Mouse (Mus musculus) urinary bladder, postnatal 4 days (tissue): ENCODE measurements around the gene Tppp.
"Not testable (repeated sequence)": the region's sequence is repeated elsewhere in the genome, so short reads cannot be mapped to it uniquely, and the experiment has no call there.

Experiments
- DNase-seq, 2 experiments: peaks; one replicate each; pipeline ENCODE4 v3.0.0; 2021 to 2022; ENCODE audit warnings: low spot score in 2 of 2

Tppp gene

DNA sequence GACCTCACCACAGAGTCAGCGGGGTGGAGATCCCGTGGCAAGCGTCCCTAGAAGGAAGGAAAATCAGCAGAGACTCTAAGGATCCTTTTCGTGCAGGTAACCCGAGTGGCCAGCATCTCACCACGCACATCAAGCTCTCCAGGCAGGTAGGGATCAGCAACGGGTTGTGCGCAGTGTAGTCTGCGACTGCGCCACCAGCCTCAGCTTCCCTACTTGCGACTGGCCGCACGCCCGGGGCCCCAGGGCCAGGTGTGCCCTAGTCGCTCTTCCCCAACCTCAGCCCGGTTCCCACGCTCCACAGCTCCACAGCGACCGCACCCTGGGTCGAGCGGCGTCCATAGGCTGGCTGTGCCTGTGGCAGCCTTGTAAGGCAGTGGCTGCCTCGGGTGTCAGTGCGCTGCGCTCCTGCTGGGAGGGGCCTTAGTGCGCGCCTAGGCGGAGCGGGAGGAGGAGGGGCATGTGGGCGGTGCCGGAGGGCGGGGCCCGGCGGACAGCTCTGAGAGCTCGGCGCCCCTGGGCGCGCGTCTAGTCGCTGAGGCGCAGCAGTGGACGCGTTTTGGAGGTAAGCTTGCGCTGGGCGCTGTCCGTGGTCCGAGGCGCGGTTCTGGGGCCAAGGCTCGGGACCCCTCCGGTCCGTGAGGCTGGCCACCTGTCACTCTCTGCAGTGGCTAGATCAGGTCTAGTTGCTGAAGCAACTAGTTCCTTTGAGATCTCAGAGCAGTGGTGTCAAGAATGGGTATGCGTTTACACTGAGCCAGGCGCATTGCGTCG, at the start of gene Tppp:
Tppp (plus strand) TSS at position 460 of the 771 bp plus-strand sequence.
- DNase-seq, result peak; percentile 90 to 94

DNA sequence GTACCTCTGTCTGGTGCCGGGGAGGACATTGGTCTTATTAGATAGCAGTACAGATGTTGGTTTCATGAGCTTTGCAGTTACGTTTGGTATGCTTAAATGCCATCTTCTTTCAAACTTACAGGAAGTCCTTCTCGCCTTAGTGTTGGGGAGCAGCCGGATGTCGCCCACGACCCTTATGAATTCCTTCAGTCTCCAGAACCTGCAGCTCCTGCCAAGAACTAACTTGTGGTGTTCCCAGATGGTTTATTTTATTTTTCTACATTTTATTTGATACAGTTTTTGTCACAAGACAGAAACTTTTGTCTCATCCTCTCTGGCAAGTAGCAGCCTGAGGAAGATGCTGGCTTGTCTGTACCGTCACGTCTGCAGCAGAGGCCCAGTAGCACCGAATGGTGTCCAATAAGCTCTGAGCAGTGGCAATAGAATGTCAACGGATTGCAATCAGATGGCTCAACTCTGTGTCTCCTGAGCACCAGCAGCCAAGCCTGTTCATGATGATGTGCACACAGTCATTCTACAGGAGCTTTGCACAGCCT, 49.0 kb upstream of the Tppp start:
- no peak for DNase-seq

DNA sequence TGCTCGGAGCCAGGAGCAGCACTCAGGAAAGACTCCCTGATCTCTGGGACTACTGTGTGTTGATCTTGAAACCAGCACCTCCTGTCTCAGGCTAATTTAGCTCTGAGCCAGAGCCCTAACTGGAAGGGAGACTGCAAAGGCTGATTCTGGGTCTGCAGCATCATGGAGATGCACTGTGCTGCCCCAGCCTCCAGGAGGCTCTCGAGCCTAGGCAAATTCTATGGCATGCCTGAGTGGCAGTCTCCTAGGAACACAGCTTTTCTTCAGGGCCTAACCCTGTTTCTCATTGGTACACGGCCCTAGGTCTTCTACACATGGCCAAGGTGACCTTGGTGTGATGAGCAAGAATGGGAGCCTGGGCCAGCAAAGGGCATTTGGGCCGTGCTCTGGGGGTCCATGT, 48.0 kb upstream of the Tppp start:
- DNase-seq, result no peak

DNA sequence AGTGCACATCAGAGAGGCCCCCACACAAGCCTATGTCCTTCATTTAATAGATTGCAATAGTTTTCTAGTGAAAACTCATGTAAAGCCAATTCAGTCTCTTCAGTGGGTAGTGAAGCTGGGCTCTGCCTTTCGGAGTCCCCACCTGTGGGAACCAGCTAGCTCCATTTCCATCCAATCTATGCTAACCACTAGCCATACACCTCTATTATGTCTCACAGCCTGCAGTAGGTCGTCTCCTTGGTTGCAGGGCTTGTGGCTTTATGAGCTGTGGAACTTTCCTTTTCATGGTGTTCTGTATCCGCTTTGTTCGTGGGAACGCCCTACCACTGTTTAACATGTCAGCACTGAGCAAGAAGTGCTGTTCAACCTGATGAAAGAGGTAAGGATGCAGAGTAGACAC, 45.7 kb upstream of the Tppp start, which contains the start of gene Zdhhc11:
Zdhhc11 (plus strand) TSS at position 301 of the 400 bp plus-strand sequence.
- no peak for DNase-seq

DNA sequence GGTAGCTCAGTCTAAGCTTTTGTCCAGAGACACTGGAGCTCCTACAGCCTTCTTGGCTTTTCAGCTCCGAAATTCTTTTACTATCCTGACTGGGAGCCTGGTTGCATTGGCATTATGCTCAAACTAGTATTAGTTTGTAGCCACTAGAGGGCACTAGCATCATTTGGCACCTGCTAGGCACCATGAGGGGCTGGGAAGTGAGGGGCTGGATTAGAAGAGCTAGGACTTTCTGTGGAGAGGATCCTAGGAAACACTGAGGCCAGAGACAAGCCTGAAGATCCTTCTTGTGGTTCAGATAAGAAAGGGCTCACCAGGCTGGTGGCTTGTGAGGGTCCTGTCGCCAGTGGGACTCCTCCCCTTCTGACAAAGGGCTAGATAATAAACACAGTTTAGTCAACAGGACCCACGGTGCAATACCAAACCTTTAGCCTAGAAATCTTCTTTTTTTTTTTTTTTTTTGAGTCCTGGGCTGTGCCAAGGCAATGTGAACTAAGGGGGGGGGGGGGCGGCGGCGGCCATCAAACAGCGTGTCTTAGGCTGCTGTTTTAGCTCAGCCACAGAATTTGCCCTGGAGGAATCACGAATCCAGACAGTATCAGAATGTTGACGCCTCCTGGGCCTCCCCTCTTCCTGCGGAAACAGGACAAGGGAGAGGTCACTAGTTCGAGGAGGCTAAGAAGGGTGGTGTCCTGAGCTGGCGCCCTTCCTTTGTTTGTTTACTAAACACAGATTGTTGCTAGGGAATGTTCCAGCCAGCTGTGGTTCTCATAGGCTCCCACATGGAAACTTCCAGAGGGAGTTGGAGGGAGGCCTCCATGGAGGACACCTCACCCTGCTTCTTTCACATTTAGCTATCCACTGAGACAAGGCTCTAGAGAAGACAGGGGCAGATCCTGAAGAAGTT, 38.4 kb upstream of the Tppp start:
- peak; percentile 70 to 73 for DNase-seq

DNA sequence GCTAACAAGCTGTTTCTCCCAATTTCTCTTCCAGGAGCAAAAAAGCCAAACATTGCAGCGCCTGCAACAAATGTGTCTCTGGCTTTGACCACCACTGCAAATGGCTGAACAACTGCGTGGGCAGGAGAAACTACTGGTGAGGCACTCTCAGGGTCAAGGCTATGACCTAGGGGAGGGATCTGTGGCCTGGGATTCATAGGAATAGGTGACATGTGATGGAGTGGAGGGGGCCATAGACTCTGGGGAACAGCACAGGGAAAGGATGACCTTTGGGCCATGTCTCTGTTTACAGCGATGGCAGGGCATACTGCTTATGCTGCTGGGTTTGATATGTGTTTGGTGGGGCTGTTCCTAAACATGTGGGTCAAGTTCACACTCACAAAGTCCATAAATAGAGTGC, 34.7 kb upstream of the Tppp start:
- DNase-seq, result no peak

DNA sequence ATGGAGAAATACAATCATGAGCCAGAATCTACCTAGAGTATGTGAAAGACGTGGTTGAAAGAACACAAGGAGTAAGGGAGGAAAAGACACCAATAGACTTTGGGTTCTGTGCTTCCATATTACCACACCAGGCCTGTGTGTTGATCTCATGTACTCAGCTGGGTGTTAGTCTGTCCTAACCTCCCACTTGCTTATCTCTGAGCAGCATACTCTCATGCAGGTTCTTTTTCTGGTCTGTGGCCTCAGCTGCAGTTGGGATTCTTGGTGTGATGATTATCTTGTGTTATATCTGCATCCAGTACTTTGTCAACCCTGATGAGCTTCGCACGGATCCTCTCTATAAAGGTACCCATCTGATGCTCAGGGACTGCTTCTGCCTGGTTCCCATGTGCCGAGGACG, 32.3 kb upstream of the Tppp start:
- no peak for DNase-seq

DNA sequence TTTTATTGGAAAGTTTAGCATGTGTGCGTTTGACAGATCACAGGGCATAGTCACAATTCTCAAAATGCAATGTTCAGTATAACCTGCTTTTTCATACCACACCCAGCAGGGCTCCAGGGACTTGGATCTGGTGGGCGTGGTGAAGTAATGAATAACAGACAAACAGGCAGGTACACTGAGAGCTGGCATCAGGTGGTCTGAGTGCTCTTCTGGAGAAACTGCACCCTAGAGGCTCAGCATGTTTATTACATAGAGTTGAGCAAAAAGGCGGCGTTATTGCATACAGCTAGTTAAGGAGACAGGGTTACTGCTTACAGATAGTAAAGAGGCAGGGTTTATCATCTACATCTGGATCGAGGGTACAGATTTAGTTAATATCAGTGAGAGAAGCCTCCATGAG, 18.9 kb upstream of the Tppp start:
- no peak for DNase-seq

DNA sequence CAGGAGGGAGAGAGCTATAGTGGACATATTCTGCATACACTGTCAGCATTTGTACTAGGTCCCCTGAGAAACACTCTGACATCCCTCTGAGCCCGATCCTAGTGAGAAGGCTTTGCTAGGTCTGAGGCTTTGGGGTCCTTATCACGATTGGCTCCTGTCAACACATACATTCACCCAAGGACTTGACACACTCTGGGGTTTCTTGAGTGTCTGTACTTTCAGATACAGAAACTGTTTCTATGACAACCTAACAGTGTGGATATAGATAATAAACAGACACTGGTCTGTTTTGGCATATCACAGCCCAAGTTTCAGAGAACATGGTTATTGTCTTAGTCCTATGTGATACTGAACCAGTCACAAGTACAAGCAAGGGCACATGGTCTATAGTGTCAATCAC, 18.4 kb upstream of the Tppp start:
- DNase-seq, result no peak

DNA sequence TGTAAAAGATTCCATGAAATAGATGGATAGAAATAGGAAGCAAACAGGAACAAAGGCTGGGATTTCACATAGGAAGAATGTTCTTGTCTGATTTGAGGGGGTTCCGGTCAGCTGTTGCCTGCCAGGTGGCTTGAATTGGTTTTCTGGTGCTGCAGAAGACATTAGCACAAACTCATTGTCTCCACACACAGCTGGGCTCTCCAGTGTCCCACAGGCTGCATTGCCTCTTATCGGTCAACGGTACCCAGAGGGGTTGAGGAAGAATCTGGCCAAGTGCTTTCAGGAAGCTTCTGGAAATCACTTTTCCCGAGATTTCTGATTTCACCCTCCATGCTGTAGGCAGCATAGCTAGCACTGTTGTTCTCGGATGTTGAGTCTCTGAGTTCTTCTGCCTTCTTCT, 17.9 kb upstream of the Tppp start:
- DNase-seq, result no peak

DNA sequence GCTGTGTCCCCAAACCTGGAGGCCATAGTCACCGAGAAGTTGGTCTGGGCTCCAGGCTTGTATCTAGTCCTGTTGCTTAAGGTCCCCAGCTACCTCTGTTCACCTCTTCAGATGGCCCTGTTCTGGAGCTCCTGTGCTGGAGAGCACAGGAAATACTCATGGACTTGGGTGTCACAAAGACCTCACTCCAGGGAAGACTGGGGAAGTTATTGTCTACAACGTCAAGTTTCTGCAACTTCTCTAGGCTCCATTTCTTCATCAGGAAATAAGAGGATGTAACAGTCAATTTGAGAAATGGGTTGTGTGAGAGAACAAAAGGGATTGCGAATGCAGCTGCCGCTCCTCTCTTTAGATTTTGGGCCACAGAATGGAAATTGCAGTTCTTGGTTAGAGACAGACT, 12.8 kb upstream of the Tppp start:
- DNase-seq, result no peak

DNA sequence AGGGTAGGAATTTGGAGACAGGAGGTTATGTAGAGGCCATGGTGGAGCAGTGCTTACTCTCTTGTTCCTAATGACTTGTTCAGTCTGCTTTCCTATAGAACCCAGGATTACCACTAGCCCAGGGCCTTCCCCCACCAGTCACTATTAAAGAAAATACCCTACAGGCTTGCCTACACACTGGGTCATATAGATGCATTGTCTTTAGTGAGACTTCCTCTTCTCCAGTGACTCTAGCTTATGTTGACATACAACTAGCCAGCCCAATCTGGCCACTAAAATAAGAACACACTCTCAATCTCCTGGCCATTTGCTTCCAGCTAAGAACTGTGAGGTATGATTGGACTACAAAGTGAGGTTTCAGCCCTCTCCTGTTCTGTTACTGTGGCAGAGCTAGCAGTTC, 8.7 kb upstream of the Tppp start:
- no peak for DNase-seq

DNA sequence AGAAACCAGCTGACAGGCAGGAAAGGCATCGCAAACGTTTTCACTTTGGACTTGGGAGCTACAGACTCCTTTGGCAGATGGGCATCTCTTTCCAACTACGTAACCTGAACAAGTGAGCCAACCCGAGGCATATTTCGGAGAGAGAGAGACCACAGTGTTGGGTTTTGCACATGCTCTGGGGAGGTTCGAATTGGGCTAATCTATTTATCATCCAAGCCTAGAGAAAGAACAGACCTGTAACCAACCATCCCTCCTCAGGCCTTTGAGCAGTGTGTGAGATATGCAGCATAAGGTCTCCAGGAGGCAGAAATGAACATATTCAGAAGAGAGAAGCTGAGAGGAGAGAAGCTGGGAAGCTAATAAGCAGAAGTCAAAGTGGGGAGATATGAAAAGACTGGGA, 8.2 kb upstream of the Tppp start:
- no peak for DNase-seq

DNA sequence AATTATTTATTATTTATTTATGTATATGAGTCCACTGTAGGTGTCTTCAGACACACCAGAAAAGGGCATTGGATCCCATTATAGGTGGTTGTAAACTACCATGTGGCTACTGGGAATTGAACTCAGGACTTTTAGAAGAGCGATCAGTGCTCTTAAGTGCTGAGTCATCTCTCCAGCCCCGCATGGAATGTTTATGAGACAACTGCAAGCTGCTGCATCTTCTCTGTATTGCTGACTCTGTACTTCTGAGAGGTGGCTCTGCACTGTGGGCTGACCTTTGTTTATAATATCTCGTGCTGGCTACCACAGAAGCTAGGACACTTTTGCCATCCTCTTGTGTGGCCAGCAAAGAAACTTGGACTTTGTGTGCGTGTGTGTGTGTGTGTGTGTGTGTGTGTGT, 7.7 kb upstream of the Tppp start:
- no peak for DNase-seq

DNA sequence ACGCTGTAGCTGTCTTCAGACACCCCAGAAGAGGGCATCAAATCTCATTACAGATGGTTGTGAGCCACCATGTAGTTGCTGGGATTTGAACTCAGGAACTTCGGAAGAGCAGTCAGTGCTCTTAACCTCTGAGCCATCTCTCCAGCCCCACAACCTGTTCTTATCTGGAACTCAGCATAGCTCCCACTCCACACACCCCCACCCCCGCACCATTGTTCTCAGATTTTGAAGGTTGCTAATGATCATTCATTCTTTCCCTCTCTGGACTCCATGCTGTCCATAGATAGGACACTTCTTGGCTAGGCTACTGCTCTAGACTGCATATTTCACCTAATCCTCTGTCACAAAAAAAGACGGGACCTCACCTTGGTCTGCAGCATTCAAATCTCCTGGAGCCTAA, 2.3 kb upstream of the Tppp start:
- not testable (repeated sequence) for DNase-seq

DNA sequence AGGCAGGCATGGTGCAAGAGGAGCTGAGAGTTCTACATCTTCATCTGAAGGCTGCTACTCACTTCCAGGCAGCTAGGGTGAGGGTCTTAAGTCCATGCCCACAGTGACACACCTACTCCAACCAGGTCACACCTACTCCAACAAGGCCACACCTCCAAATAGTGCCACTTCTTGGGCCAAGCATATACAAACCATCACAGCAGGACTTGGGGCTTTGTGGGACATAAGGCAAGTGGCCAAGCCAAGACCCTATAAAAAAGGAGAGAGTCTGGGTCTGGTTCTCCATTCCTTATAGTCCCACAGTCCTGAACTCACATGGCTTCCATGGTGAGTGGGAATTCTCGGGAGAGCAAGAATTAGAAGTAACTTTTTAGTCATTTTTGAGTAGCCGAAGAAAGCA, 991 bp upstream of the Tppp start:
- DNase-seq, result not testable (repeated sequence)

DNA sequence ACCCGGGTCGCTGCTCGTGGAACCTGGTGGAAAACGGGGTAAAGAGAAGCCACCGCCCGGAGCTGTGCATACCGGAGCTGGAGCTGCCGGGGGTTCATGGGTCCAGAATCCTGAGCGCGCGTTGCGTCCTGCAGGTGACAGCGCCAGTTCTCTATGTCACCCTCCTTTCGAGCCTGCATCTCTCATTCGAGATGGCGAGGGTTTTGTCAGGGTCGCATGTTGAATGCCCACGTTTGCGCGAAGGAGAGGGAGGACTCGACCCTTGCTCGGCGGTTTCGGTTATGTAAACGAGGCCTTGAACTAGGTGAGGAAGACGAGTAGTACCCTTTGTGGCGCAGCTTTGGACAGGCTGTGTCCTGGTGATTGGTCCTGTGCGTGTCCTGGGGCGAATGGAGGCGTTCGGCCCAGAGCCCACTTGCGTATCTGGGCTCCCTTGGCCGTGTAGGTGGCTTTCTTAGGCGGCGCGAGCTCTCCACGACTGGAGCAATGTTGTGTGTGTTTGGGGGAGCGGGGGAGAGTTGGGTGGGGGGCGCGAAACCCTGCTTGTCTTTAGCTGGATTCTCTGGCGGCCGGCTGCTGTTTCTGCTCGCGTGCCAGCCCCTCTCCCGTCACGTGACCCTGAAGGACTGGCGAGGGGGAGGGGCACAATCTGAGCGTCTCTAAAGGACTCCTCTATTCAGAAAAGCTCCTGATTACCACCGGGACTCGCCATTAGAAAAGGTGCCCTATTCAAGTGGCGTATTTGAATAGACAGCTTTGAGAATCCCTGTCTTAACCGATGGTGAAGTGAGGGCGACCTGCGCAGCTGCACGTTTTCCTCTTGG, 796 bp downstream of the Tppp start:
- peak; percentile 54 to 68 for DNase-seq

DNA sequence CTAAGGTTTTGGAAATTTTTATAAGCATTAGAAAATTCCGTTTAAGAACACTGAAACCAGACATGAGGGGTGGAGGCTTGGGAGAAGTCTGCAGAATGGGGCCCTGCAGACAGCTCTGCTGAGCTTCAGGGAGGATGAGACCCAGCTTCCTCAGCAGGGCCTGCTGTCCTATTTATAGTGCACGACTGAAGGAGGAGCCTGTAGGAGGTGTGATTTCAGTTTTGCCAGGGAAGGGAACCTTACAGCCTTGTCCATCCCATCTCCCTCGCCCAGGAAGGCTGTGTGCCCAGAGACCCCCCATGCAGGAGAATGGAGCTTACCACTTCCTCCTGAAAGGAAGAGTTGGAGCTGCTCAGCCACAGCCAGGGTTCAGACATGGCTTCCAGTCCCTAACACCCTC, 1.5 kb downstream of the Tppp start:
- no peak for DNase-seq

DNA sequence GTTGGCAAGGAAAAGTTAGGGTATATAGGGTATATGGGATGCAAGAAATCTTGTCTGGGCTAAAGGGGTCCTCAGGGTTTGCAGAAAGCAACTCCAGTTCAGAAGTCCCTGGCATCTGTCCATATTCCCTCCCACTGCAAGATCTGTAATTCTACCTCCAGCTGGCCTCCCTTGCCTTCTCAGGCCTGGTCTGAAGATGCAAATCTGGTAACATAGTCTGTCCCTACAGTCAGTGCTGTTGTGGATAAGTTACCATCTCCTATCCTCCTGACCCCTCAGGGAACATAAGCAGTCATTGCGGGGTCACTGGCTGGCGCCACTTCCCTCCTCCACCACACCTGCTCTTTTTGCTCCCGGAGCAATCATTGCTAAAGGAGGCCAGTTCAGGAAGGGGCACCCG, 6.7 kb downstream of the Tppp start:
- DNase-seq, result no peak

DNA sequence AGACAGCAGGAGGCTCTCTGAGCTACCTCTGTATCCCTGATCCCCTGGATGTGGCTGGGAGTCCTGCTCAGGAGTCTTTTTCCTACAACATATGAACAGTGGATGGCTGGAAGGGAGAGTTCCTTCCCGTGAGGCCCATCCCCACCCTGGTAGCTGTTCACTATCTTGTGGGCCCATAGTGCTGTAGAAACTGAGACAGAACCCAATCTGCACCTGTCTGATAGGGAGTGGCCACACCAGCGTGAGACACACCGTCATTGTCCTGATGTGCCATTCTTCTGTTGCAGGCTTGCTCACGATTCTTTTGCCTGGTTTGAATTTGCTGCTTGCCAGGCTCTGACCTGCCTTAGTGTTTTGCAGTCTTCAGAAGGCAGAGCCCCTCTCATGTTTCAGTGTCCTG, 8.2 kb downstream of the Tppp start:
- DNase-seq, result no peak

DNA sequence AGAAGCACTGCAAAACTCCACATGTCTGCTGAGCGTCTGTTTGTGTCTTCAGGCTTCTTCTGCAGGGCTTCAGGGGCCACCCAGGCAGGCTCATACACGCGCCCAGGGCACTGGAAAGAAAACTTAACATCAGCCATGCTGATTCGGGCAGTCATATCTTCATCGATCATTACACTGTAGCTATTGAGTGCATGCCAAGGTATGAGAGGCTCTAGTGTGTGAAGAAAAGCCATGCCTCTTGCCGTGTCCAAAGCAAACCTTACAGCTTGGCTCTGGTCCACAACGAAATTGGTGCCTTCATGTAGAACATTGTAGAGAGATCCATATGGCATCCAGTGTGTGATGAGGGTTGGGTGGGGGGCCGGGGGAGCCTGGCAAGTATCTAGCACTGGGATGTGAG, 9.8 kb downstream of the Tppp start:
- DNase-seq, result not testable (repeated sequence)
